Mouse (Mus musculus) CD4-positive naive resting alpha-beta T cell, adult 76 days (primary cell): ENCODE data around the gene Hinfp. TPM values are rescaled to one million over a fixed set of nuclear protein-coding genes. Genes with fewer than 3 reads are reported as not detected.

ENCODE experiments used
- total RNA-seq: library from RNA; stranded (reverse); gene quantifications from one replicate; pipeline ENCODE4 v1.2.4, GENCODE M21; 2023

The Hinfp gene
- 47.4 TPM for total RNA-seq

DNA sequence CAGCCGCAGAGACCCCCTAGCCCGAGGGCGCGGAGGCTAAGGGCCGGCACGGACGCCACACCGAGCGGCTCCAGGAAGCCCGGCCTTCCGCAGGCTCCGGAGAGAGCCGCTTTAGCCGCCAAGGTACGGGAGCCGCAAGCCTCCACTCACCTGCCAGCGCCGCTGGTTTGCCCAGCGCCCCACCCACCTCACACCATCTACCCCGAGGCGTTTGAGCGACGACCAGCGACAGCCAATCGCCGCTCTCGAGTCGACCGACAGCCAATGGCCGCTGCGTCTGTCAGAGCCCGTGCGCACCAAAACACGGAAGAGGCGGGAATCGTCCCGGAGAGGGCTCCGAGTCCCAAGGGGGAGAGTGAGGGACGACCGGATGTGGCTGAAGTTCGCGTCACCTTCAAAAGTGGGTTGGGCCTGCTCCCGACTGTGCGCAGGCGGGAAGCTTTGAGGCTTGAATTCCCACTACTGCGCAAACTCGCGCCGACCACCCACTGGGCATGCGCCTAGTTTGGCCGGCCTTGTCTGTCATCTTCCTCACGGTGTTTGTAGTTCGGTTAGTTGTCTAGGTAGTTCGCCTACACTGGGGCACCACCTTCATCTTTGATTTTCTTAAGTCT is at the start of gene Hinfp:
Hinfp (minus strand) TSS at position 206 of the 614 bp plus-strand sequence.

DNA sequence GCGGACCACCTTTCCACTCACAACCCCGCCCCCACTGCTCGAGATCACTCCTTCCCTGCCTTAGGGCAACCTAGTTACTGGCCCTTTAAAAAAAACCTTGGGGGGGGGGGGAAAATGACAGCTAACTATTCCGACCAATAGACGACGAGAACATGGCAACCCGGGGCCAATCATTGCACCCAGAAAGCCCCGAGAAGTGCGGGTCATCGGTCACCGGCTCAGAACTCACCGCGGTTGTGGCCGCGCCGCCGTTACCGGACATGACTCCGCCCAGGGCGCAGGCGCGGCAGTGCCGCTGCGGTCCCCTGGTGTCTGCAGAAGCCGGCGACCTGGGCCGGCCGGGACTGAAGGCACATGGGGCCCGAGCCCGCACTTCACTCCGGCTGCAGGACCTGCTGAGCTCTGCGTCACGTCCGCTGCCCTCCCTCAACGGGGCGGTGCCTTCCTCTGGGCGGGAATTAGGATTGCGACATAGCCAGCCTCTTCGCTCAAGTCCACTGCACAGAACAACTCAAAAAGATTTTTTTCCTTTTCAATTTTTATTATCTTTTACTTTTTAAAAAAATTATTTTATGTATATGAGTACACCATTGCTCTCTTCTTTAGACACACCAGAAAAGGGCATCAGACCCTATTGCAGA is 38.4 kb upstream of the Hinfp start, which contains the start of gene Hmbs:
Hmbs (minus strand) TSS at position 448 of the 641 bp plus-strand sequence.

DNA sequence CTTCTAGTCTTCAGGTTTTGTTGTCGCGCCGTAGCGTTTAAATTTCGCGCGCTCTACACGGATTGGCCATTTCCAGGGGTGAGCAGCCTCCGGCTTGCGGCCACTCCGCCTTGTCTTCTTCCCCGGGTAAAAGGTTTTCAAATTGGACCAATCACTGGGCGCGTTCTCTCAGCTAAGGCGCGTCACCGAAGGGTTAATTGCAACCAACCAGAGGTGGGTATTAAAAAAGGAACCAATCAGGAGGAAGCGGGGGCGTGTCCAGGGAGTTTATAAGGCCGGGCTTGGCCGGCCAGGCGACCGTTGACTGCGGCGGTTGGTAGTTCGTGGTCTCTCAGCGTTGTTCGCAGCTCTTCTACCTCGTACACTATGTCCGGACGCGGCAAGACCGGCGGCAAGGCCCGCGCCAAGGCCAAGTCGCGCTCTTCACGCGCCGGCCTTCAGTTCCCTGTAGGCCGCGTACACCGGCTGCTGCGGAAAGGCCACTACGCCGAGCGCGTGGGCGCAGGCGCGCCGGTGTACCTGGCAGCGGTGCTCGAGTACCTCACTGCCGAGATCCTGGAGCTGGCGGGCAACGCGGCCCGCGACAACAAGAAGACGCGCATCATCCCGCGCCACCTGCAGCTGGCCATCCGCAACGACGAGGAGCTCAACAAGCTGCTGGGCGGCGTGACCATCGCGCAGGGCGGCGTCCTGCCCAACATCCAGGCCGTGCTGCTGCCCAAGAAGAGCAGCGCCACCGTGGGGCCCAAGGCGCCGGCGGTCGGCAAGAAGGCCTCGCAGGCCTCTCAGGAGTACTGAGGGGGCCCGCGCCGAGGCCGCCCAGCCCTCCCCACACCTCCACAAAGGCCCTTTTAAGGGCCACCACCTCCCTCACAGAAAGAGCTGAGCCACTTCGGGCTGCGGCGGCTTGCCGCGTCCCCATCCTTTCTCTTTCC is 29.2 kb upstream of the Hinfp start, which contains the start of gene H2afx:
H2afx (plus strand) TSS at position 299 of the 935 bp plus-strand sequence.

GRCm38 (mm10) chr9:44325768-44326370 is 20.4 kb upstream of the Hinfp start, which contains the start of gene Dpagt1:
Dpagt1 (plus strand) TSS chr9:44326019.

DNA sequence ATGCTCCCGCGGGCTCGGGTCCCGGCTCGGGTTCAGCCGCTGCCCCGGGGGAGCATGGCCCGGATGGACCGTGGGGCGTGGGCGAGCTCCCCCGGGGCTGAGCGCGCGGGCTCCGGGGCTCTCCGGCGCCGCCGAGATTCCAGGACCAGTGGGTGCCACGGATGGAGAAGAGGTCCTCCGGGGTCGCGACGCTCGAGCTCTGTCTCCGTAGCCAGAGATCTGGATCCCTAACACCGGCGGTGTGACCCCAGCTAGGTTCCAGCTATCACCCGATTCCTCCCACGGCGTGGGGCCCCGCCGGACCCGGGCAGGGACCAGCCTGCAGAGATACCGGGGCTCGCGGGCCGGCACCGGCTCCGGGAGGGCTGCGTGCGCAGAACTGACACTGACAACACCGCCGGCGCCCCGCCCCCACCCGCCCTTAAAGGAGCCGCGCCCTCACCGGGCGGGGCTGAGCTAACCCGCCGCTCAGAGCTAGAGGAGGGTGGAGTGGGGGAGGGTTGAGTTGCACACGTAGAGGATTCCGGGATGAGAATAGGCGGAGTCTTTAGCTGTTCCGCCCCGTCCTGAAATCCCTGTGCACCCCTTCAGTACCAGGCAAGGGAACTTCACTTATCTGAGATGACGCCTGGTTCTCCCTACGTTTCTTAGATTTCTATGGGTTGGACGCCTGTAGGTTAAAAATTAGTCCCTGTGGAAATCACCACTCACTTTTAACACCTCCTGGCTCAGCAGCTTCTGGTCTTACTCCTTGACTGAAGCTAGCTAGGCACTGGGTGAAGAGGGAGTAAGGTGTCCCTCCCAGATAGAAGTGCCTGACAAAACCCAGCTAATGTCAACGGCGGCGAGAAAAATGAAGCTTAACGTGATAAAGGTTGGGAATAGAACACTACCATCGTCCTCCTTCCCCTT is 14.7 kb upstream of the Hinfp start, which contains the start of gene C2cd2l:
C2cd2l (minus strand) TSS at position 399 of the 912 bp plus-strand sequence.

GRCm38 (mm10) chr9:44288076-44288958 is 17.2 kb downstream of the Hinfp start, which contains the start of gene Abcg4:
Abcg4 (minus strand) TSS chr9:44288615.

GRCm38 (mm10) chr9:44268432-44268831 is 37.0 kb downstream of the Hinfp start, which contains the start of gene Nlrx1:
Nlrx1 (minus strand) TSS chr9:44268599.

GRCm38 (mm10) chr9:44251314-44251713 is 54.2 kb downstream of the Hinfp start, which contains the start of gene Pdzd3:
Pdzd3 (minus strand) TSS chr9:44251471.

Other genes starting within 250 kb of the Hinfp start
- gene Usp2, start 238.7 kb downstream of the Hinfp start, total RNA-seq = 66.1 TPM
- 1.3 TPM for gene Mfrp, start 203.9 kb downstream of the Hinfp start, total RNA-seq
- gene C1qtnf5, start 198.4 kb downstream of the Hinfp start, total RNA-seq = 6.4 TPM
- gene Gm49380, start 192.2 kb downstream of the Hinfp start, total RNA-seq = 0.23 TPM
- 23.1 TPM for gene Rnf26, start 192.2 kb downstream of the Hinfp start, total RNA-seq
- 2.8 TPM for gene Mcam, start 171.2 kb downstream of the Hinfp start, total RNA-seq
- 153 TPM for gene Cbl, start 71.6 kb downstream of the Hinfp start, total RNA-seq
- gene Ccdc153, start 65.0 kb downstream of the Hinfp start, total RNA-seq = not detected
- gene Pdzd3, start 54.2 kb downstream of the Hinfp start, total RNA-seq = not detected
- 7.1 TPM for gene Nlrx1, start 37.1 kb downstream of the Hinfp start, total RNA-seq
- gene Abcg4, start 17.1 kb downstream of the Hinfp start, total RNA-seq = 0.35 TPM
- gene C2cd2l, start 14.6 kb upstream of the Hinfp start, total RNA-seq = 23.0 TPM
- gene Dpagt1, start 20.3 kb upstream of the Hinfp start, total RNA-seq = 5.8 TPM
- gene H2afx, start 29.0 kb upstream of the Hinfp start, total RNA-seq = 35.0 TPM
- 18.1 TPM for gene Hmbs, start 38.6 kb upstream of the Hinfp start, total RNA-seq
- gene Vps11, start 56.0 kb upstream of the Hinfp start, total RNA-seq = 55.9 TPM
- gene Hyou1, start 73.8 kb upstream of the Hinfp start, total RNA-seq = 65.5 TPM
- gene Slc37a4, start 91.2 kb upstream of the Hinfp start, total RNA-seq = 13.5 TPM
- 2,729 TPM for gene Rps25, start 101.5 kb upstream of the Hinfp start, total RNA-seq
- gene Trappc4, start 101.9 kb upstream of the Hinfp start, total RNA-seq = 52.8 TPM
- 35.9 TPM for gene Ccdc84, start 112.9 kb upstream of the Hinfp start, total RNA-seq
- not detected for gene Foxr1, start 135.5 kb upstream of the Hinfp start, total RNA-seq
- not detected for gene Upk2, start 149.3 kb upstream of the Hinfp start, total RNA-seq
- gene Bcl9l, start 177.2 kb upstream of the Hinfp start, total RNA-seq = 159 TPM